Mouse (Mus musculus) B cell, adult 2 months (primary cell): ENCODE data around the gene Rtbdn.

Experiments
- DNase-seq, 2 experiments: peaks; one replicate each; pipeline ENCODE4 v3.0.0; 2022

The Rtbdn gene

DNA sequence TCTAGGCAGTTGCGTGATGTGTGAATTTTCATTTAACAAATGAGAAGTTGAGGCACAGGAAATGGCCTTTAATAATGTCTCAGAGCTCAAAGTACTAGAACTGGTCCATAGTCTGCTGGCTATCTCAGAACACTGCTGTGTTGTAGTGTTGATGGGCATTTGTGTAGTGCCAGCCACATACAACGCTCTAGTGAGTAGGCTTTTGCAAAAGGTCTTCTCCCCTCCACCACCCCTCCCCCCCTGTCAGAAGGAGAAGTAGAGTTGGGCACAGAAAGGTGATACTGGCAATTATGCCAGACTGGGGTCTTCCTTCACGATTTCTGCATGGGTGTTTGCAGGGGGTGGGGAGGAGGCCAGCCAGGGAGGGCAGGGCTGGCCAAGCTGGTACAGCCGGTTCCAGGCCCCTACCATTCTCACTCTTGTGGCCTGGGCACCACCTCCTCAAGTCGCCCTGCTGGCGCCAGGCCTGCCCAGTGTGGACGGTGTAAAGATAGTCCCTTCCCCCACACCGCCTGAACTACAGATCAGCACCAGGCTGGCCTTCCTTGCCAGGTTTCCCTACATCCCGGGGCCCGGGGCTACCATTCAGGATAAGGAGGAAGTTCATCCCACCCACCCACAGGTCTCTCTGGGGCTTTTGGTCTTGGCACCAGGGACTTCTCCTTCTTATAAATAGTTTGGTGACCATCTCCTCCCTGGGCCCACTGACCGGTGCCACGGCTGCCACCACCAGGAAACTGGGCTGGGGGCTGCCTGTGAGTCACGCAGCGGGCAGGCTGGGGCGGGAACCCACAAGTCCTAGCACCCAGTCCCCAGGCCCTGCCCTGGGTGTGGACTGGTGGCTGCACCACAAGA lies 35.1 kb downstream of the Rtbdn start:
- DNase-seq, result peak in 1 of 2 experiments; percentile 35

DNA sequence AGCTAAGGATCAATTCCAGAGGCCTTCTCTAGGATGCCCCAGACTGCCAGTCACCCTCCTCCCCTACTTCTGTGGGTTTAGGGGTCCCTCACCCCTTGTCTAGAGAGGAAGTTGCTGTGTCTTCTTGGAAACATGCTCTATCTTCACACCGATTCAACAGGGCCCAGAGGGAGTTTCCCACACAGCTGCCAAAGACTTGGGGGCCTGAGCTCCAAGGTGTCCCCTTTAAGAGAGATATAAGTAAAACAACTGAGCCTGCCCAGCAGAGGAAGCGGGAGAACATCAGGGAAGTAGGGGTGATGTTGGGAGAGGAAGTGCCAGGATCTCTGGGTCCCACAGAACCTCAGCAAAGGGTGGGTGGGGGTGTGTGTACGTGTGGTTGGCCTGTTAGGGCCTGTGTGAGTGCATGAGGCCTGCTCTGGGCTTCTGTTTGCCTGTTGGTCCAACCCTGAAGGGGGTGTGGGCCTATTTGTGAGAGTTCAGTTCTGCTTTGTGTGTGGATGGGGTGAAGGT lies 35.8 kb downstream of the Rtbdn start:
- DNase-seq, result peak; percentile 48 to 52

- DNase-seq, result peak; percentile 46 to 53
These were observed 37.7 kb downstream of the Rtbdn start for GRCm38 (mm10) chr8:84984294-84985048.

GRCm38 (mm10) chr8:84985049-84985683 lies 38.4 kb downstream of the Rtbdn start:
- DNase-seq, result no peak

GRCm38 (mm10) chr8:84985684-84986378 lies 39.0 kb downstream of the Rtbdn start:
- DNase-seq, result peak; percentile 97 to 98

- DNase-seq, result no peak
These were observed 39.7 kb downstream of the Rtbdn start for GRCm38 (mm10) chr8:84986379-84986945.

DNA sequence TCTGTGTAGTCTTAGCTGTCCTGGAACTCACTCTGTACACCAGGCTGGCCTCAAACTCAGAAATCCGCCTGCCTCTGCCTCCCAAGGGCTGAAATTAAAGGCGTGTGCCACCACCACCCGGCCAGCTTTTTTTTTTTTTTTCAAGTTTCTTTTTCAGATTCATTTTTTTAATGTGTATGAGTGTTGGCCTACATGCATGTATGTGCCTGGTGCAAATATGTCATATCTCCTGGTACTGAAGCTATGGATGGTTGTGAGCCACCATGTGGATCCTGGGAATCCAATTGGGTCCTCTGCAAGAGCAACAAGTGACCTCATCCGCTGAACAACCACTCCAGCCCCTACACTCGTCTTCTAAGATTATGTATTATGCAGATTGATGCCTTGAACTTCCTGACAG lies 40.6 kb downstream of the Rtbdn start:
- DNase-seq, result no peak

GRCm38 (mm10) chr8:84987903-84988302 lies 41.1 kb downstream of the Rtbdn start:
- no peak for DNase-seq

DNA sequence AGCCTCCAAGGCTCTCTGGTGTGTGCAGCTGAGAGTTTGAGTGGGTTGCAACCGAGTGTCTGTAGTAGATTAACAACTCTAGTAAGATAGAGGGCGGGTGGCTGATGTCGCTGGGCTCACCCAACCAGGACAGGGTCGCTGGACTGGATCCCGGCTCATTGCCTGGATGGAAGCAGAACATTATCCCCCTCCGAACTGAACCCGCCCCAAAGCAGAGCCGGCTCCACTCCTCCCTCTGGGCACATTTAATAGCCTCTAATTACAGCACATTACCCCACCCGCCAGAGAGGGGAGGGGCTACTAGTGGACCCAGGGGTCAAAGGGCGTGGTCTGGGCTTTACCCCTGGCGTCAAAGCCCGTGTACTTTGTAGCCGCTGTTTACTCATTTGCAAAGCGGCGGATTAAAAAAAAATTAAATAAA lies 42.5 kb downstream of the Rtbdn start:
- DNase-seq, result peak; percentile 39 to 44

GRCm38 (mm10) chr8:84989810-84990209 lies 43.0 kb downstream of the Rtbdn start:
- peak; percentile 92 for DNase-seq

- DNase-seq, result peak; percentile 98 to 99
These were observed 43.6 kb downstream of the Rtbdn start, which contains the start of gene Hook2 for GRCm38 (mm10) chr8:84990349-84990748. Hook2 (plus strand) TSS chr8:84990603.

DNA sequence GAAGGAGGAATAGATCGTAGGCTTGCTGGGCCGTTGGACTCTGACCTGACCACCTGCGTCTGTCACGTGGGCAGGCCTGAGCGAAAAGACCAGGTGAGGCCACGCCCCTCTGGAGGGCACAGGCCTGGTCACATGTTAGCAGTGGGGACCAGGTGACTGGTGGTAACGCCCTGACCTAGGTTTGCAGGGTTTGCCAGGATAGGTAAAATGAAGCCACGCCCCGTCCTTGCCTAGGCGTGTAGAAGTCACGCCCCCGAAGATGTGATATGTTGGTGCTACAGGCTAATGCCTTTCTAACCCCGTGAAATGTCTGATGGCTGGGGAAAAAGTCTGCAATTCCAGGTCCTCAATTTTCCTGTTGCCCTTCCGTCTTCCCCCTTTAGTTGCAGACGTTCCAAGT lies 44.0 kb downstream of the Rtbdn start:
- DNase-seq, result peak; percentile 65 to 68

DNA sequence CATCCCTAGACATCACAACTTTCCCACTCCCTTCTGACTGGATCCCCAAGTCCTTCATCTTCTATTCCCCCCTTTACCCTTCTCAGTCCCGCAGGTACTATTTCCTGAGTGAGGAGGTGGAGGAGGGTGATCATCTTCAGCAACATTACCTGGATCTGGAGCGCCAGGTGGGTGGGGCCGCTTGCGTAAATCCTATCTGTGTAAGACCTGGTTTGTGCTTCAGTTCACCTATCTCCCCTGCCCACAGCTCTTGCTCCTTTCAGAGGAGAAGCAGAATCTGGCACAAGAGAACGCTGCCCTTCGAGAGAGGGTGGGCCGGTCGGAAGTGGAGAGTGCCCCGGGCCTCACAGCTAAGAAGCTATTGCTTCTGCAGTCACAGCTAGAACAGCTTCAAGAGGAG lies 47.6 kb downstream of the Rtbdn start:
- no peak for DNase-seq

- DNase-seq, result no peak
These were observed 48.9 kb downstream of the Rtbdn start for GRCm38 (mm10) chr8:84995680-84996079.

DNA sequence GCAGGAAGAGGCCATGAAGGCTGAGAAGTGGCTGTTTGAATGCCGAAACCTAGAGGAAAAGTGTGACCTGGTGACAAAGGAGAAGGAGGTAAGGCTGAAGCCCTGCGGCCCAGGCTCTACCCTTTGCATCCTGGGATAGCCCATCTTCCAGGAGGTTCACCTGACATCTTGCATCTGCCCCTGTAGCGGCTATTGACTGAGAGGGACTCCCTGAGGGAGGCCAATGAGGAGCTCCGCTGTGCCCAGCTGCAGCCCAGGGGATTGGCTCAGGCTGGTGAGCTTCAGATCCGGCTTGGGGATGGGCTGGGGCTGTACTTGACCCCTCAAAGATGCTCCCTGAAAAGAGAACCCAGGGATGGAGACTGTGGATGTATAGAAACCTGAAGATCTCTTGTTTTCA lies 50.2 kb downstream of the Rtbdn start:
- DNase-seq, result no peak

DNA sequence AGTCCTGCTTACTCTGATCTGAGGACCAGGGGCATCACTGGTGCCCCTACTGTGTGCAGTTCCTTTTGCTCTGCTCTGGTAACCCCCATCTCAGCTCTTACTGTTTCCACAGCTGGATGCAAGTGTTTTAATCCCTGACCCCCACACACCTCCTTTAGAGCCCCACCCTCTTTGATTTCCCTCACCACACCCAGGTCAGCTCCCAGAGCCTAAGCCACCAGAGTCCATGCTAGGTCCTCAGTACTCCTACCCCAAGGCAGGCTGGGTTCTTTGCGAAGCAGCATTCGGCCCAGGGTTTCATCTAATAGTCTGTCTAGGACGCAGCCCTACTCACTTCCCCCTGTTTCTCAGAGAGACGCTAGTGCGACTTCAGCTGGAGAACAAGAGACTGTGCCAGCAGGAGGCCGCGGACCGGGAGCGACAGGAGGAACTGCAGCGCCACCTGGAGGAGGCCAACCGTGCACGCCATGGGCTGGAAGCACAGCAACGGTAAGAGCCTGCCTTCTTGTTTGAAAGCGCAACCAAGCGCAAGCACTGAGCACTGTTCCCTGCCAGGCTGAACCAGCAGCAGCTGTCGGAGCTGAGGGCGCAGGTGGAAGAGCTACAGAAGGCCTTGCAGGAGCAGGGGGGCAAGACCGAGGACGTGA lies 51.0 kb downstream of the Rtbdn start:
- peak; percentile 94 to 96 for DNase-seq
